Mouse (Mus musculus): ENCODE results near the gene Tspan9.

GRCm38 (mm10) chr6:128088746-128089523 lies 54.5 kb downstream of the Tspan9 start:
- no peak for TF ChIP-seq CTCF (IDR thresholded peaks at IDR 0.05; ENCODE audit: low read depth)
- TF ChIP-seq EP300 (IDR thresholded peaks at IDR 0.05; ENCODE audit: low read depth), result no peak
